Mouse (Mus musculus): ENCODE data around the gene Speer4f1. TPM values are rescaled to one million over a fixed set of nuclear protein-coding genes. Genes with fewer than 3 reads are reported as not detected.
"Not testable (repeated sequence)": the region's sequence is repeated elsewhere in the genome, so short reads cannot be mapped to it uniquely, and the experiment has no call there.

Speer4f1 gene
- not detected in 2 replicates for polyA plus RNA-seq (2016; fragmentation: Nextera tagmentation; extraction: Ambion mirVana)

DNA sequence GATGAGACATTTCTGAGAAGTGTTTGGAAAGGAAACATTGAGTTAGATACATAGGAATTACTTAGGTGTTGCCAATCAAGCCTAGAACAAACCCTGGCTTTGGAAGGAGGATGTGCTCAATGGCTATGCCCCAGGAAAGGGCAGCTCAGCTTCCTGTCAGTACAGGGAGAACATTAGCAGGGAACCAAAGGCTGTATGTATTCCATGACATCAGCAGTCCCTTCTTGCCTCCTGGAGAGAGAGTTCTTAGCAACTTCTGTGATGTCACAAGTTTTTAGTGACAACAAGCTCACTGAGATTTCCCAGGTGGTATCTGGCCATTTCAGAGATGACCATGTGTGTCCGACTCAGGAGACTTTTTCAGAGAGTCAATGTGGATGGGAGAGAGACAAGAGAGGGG, at the start of gene Speer4f1:
Speer4f1 (plus strand) TSS at position 301 of the 400 bp plus-strand sequence.
- H3K4me1 ChIP-seq; H3K36me3 ChIP-seq; H3K4me2 ChIP-seq; ATAC-seq; H3K27me3 ChIP-seq (replicated peaks); H3K9me3 ChIP-seq (replicated peaks); H3K27ac ChIP-seq; H3K9ac ChIP-seq; H3K4me3 ChIP-seq: not testable (repeated sequence)
- 56% methylated on average over 1 of the region's 1 CpGs for WGBS (ENCODE audit: insufficient replicate concordance)

DNA sequence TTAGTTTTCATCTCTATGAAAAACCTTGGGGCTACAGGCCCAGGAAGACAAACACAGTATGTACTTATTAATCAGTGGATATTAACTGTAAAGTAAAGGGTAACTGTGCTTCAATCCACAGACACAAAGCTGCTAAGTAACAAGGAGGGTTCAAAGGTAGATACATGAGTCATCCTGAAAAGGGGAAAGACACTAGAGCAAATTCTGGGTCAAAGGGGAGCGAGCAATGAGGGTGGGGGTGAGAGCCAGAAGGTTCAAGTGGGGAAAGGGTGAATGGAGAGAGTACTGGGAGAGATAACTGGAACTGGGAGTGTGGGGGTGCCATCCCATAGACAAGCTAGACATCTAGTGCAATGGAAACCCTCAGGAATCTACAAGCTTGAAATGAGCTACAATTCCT, 49.0 kb upstream of the Speer4f1 start:
- Histone ChIP-seq H3K27me3 (replicated peaks) (no peaks in the 10 kb centered on the region), H3K9me3 (replicated peaks) (no peaks in the 10 kb centered on the region), H3K4me3 (no peak overlapping the region), H3K36me3 (no peaks in the 10 kb centered on the region), H3K27ac (no peak overlapping the region), H3K9ac (no peak overlapping the region), H3K4me1 (no peaks in the 10 kb centered on the region), H3K4me2 (no peak overlapping the region)
- no peak for ATAC-seq
- WGBS (ENCODE audit: insufficient replicate concordance): 26% methylated on average over 1 of the region's 1 CpGs

DNA sequence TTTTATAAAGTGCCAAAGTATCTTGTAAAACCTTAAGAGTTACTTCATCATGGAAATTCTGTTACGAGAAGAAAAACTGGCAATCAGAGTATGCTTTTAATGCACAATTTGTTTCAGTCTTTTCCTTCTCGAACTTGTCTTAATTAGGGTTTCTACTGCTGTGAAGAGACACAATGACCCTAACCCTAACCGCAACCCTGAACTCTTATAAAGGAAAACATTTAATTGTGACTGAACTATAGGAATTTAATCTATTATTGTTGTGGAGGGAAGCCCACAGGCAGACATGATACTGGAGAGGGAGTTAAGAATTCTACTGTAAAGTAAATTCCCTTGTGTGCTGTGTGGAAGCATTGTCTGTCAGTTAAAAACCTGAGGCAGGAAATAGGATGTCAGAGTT, 41.2 kb upstream of the Speer4f1 start:
- WGBS (ENCODE audit: insufficient replicate concordance): 68% methylated on average over 3 of the region's 3 CpGs
- ATAC-seq: no peak
- H3K4me2 ChIP-seq: no peak overlapping the region

DNA sequence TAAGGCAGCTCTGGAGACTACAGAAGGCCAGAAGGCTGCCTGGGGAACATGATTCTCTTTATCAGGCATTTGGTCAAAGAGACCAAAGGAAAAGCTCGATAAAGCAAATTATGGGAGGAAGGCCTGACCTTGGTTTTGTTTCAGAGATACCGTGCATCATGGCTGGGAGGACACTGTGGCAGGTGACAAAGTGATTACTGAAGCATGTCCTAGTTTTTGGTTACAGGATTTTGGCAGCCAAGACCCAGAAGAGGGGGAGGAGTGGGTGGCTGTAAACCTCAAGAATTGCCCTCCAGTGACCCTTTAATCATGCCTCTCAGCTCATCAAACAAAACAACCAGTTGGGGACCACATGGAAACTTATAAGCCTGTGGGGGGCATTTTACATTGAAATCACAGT, 39.7 kb upstream of the Speer4f1 start:
- Histone ChIP-seq H3K4me3 (no peak overlapping the region), H3K4me1 (no peaks in the 10 kb centered on the region), H3K36me3 (no peaks in the 10 kb centered on the region), H3K4me2 (no peak overlapping the region), H3K27ac (no peak overlapping the region), H3K9me3 (replicated peaks) (no peaks in the 10 kb centered on the region), H3K27me3 (replicated peaks) (no peaks in the 10 kb centered on the region), H3K9ac (no peak overlapping the region)
- 54% methylated on average over 2 of the region's 2 CpGs for WGBS (ENCODE audit: insufficient replicate concordance)
- no peak for ATAC-seq

More for the DNA sequence above, 41.2 kb upstream of the Speer4f1 start:
- Histone ChIP-seq H3K9ac (no peak overlapping the region), H3K27ac (no peak overlapping the region), H3K36me3 (no peaks in the 10 kb centered on the region), H3K27me3 (replicated peaks) (no peaks in the 10 kb centered on the region), H3K9me3 (replicated peaks) (no peaks in the 10 kb centered on the region), H3K4me1 (no peaks in the 10 kb centered on the region), H3K4me3 (no peak overlapping the region)

DNA sequence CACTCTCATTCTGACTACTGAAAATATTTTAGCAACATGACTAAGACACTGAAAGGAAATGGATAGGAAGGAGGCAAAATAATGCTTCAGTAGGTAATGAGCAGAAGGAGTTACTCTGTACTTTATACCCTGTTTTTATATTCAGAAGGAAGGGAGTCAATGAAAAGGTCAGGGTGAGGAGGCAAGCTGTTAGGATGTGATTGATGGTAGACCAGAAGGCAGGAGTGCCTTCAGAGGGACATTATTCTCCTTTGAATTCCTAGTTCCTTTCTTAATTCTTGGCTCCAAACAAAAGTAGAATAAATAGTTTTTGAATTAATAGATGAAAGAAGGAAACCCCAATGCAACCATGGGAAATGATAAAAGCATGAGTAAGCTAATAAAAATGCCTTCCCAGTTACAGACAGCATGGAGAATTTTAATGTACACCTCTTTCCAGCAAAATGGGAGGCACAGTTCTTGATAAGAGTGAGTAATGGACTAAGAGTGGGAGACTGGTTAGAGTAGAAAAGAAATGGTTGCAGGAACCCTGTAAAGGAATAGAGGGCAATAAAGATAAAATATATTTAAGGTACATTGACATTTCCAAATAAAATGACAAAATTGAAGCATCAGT, 36.3 kb upstream of the Speer4f1 start:
- Histone ChIP-seq H3K27me3 (replicated peaks) (no peaks in the 10 kb centered on the region), H3K9ac (no peak overlapping the region), H3K36me3 (no peaks in the 10 kb centered on the region), H3K9me3 (replicated peaks) (no peaks in the 10 kb centered on the region), H3K27ac (no peak overlapping the region), H3K4me1 (no peaks in the 10 kb centered on the region), H3K4me3 (no peak overlapping the region), H3K4me2 (no peak overlapping the region)
- no peak for ATAC-seq

DNA sequence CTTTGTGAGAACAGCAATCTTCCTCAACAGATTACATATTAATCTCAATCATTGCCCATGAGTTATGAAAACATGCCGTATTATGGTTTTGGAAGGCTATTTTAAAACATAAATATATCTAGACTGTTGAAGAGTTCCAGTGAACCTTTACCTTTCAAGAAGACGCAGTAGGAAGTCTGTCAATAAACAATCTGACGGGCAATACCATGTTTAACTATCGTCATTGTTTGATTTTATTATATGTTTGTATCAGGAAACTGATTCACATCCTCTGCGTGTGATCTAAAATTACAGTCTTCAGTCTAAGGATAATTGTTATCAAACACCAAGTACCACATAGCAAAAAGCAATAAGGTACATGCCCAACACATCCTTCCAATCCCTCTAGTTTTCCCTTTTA, 21.8 kb upstream of the Speer4f1 start:
- no peaks in the 10 kb centered on the region for H3K36me3 ChIP-seq
- no peaks in the 10 kb centered on the region for H3K4me1 ChIP-seq
- ATAC-seq: no peak
- no peaks in the 10 kb centered on the region for H3K9me3 ChIP-seq (replicated peaks)
- H3K9ac ChIP-seq: no peak overlapping the region
- H3K4me3 ChIP-seq: no peak overlapping the region
- no peaks in the 10 kb centered on the region for H3K27me3 ChIP-seq (replicated peaks)
- WGBS (ENCODE audit: insufficient replicate concordance): 72% methylated on average over 5 of the region's 5 CpGs
- H3K4me2 ChIP-seq: no peak overlapping the region
- no peak overlapping the region for H3K27ac ChIP-seq

DNA sequence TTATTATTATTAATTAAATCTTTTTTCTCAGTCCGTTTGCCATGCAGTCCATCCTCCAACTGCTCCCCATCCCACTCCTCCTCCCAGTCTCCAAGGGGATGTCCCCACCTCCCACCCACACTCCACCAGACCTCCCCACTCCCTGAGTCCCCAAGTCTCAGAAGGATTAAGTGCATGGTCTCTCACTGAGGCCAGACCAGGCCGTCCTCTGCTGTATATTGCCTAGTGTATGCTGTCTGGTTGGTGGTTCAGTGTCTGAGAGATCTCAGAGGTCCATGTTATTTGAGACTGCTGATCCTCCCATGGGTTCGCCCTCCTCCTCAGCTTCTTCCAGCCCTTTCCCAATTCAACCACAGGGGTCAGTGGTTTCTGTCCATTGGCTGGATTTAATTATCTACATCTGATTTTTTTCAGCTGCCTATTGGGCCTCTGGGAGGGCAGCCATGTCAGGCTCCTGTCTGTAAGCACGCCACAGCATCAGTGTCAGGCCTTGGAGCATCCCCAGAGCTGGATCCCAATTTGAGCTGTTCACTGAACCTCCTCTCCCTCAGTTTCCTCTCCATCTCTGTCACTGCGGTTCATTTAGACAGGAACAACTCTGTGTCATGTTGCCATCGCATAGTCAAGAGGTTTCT, 20.8 kb upstream of the Speer4f1 start:
- Histone ChIP-seq H3K4me1 (no peaks in the 10 kb centered on the region), H3K9ac (no peak overlapping the region), H3K4me2 (no peak overlapping the region), H3K9me3 (replicated peaks) (no peaks in the 10 kb centered on the region), H3K4me3 (no peak overlapping the region), H3K27me3 (replicated peaks) (no peaks in the 10 kb centered on the region), H3K27ac (no peak overlapping the region), H3K36me3 (no peaks in the 10 kb centered on the region)
- no peak for ATAC-seq
- 64% methylated on average over 6 of the region's 6 CpGs for whole genome bisulfite sequencing (ENCODE audit: insufficient replicate concordance)

DNA sequence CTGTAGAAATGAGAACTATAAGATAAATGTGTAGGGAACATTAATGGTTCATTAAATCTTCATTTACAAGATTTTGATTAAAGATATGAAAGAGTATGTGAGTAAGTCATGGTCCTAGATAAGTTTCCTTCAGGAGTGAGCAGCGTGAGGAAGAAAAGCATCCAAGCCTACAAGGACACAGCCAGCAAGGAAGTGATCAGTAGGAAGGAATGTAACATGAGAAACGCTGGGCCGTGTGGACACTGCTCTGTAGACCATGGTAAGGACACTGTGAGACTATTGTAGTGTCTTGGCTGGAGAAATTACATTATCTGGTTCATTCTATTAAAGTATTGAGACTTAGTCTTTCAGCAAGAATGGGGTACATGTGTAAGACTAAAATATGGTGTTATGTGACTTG, 19.2 kb upstream of the Speer4f1 start:
- 47% methylated on average over 3 of the region's 3 CpGs for WGBS (ENCODE audit: insufficient replicate concordance)

DNA sequence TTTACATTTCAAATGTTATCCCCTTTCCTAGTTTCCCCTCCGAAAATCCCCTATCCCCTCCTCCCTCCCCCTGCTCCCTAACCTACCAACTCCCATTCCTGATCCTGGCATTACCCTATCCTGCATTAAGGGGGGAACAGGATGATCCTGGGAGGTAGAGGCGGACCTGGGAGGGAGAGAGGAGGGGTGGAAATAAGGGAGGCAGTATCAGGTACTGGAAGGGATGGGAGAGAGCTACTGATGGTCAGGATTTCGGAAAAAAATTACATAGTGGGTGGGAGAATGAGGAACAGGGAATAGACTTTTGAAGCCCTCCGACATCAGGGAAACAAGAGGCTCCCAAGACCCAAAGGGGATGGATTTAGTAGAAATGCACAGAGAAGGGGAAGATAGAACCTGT, 7.8 kb upstream of the Speer4f1 start:
- not testable (repeated sequence) for H3K4me2 ChIP-seq; H3K36me3 ChIP-seq; H3K9me3 ChIP-seq (replicated peaks); H3K27me3 ChIP-seq (replicated peaks); ATAC-seq; H3K4me1 ChIP-seq; H3K9ac ChIP-seq; H3K27ac ChIP-seq; H3K4me3 ChIP-seq
- 45% methylated on average over 4 of the region's 4 CpGs for WGBS (ENCODE audit: insufficient replicate concordance)

More for the DNA sequence above, 19.2 kb upstream of the Speer4f1 start:
- no peak overlapping the region for H3K4me3 ChIP-seq
- no peak overlapping the region for H3K4me2 ChIP-seq
- no peak for ATAC-seq
- H3K9me3 ChIP-seq (replicated peaks): no peaks in the 10 kb centered on the region
- no peak overlapping the region for H3K9ac ChIP-seq
- no peaks in the 10 kb centered on the region for H3K27me3 ChIP-seq (replicated peaks)
- H3K4me1 ChIP-seq: no peaks in the 10 kb centered on the region
- H3K36me3 ChIP-seq: no peaks in the 10 kb centered on the region
- no peak overlapping the region for H3K27ac ChIP-seq

DNA sequence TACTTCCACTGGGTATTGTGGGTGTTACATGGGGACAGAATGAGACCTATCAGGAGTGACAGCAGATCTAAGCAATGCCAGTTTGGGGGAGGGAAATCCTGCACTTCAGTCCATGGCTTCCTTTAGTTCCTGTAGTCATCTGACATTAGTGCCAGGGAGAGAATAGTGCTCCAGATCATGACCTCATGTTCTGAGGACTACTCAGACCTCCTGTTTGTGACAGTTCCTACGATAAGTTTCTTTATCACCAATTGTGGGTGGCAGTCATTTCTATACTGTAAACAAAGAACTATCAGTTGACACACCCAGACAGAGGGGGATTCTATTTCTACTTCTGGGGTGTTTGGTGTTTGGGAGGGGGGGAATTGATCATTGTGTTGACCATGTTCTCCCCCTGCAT, 578 bp downstream of the Speer4f1 start:
- Histone ChIP-seq H3K27ac (no peak overlapping the region), H3K27me3 (replicated peaks) (no peaks in the 10 kb centered on the region), H3K9ac (no peak overlapping the region), H3K36me3 (no peaks in the 10 kb centered on the region), H3K4me3 (no peak overlapping the region), H3K4me1 (no peaks in the 10 kb centered on the region), H3K9me3 (replicated peaks) (no peaks in the 10 kb centered on the region), H3K4me2 (no peak overlapping the region)
- no peak for ATAC-seq
- WGBS (ENCODE audit: insufficient replicate concordance): 27% methylated on average over 1 of the region's 1 CpGs

DNA sequence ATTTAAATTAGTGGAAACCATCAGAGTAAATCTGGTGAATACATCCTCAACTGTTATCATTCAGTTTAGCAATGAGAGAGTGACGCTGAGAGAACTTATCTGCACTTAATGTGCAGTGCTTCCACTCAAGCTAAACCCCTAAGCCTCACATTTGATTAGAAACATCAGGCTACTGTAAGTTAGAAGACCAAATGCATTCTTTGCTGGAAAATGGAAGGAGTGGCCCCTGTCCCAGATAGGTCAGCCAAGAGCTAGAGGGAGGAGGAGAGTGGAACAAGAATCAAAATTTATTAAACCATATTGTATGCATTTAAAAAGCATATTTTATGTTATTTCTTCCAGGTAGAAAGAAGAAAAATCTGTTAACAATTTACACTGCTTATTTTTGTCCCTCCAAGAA, 14.0 kb downstream of the Speer4f1 start:
- no peak overlapping the region for H3K27ac ChIP-seq
- H3K9ac ChIP-seq: no peak overlapping the region
- no peaks in the 10 kb centered on the region for H3K36me3 ChIP-seq
- no peaks in the 10 kb centered on the region for H3K4me1 ChIP-seq
- H3K9me3 ChIP-seq (replicated peaks): no peaks in the 10 kb centered on the region
- H3K4me2 ChIP-seq: no peak overlapping the region
- no peak overlapping the region for H3K4me3 ChIP-seq
- no peak for ATAC-seq
- 36% methylated on average over 1 of the region's 1 CpGs for WGBS (ENCODE audit: insufficient replicate concordance)
- H3K27me3 ChIP-seq (replicated peaks): no peaks in the 10 kb centered on the region

DNA sequence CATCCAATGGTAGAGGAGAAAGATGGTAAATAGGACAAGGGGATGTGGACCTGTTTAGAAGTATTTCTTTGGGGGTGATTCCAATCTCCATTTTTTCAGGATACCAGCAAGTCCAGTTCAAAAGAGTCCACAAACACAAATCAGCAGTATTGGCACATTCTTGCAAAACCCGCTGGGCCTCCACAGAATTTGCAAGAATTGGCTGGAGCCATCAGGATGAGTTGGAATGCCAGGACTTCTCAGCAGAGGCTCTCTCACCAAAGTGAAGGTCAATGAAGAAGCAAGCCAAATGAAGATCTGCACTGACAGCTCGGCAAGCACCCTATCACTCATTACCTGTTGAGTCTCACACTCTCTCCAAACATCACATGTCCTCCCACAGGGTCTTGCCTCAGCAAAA, 19.7 kb downstream of the Speer4f1 start:
- no peak overlapping the region for H3K4me3 ChIP-seq
- H3K4me2 ChIP-seq: no peak overlapping the region
- 60% methylated on average over 2 of the region's 2 CpGs for WGBS (ENCODE audit: insufficient replicate concordance)
- H3K9ac ChIP-seq: no peak overlapping the region
- no peaks in the 10 kb centered on the region for H3K9me3 ChIP-seq (replicated peaks)
- H3K4me1 ChIP-seq: no peaks in the 10 kb centered on the region
- ATAC-seq: no peak
- H3K27me3 ChIP-seq (replicated peaks): no peaks in the 10 kb centered on the region
- H3K36me3 ChIP-seq: no peaks in the 10 kb centered on the region
- no peak overlapping the region for H3K27ac ChIP-seq

DNA sequence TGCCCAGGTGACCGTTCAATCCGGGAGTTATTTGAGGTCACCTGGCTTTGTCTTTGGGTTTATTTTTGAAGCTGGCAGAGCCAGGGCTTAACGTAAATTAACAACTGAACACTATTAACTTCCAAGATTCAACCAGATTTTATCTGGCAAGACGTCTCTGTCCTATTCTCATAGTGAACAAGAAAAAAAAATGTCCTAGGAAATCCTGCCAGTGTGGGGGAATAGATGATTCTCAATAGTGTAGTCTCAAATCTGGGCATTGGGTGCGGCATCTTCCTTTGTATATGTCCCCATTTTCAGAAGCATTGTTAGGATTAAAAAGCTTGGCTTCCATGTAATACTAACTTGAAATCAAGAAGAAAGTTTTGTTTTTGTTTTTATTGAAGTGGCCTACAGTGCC, 20.8 kb downstream of the Speer4f1 start:
- no peak for ATAC-seq
- Histone ChIP-seq H3K27me3 (replicated peaks) (no peaks in the 10 kb centered on the region), H3K27ac (no peak overlapping the region), H3K4me1 (no peaks in the 10 kb centered on the region), H3K36me3 (no peaks in the 10 kb centered on the region), H3K9ac (no peak overlapping the region), H3K4me2 (no peak overlapping the region), H3K4me3 (no peak overlapping the region), H3K9me3 (replicated peaks) (no peaks in the 10 kb centered on the region)
- 74% methylated on average over 5 of the region's 5 CpGs for WGBS (ENCODE audit: insufficient replicate concordance)

All from liver, embryonic 12.5 days (tissue).